Mouse (Mus musculus) megakaryocyte, adult 5-6 weeks (primary cell): ENCODE measurements around the gene Gm13287. TPM values are rescaled to one million over a fixed set of nuclear protein-coding genes. Genes with fewer than 3 reads are reported as not detected.
"Not testable (repeated sequence)": the region's sequence is repeated elsewhere in the genome, so short reads cannot be mapped to it uniquely, and the experiment has no call there.

ENCODE experiments used
- ATAC-seq: 2 replicates; pipeline ENCODE4 v1.8.0; 2016; ENCODE audit warnings: mild to moderate bottlenecking, inconsistent platforms; ENCODE audit not compliant: poor library complexity, severe bottlenecking
- total RNA-seq, 2 experiments: library from RNA; stranded (forward) in 1 of 2; stranded (reverse) in 1 of 2; fragments of 153-499, 151-499 nt in 1 of 2; fragments of 221-1000, 200-1000 nt in 1 of 2; gene quantifications; 2 replicates each; pipeline versions ENCODE4 v1.2.3 to v1.2.4; 2015 to 2017

The Gm13287 gene
- total RNA-seq (2015) (not detected in 2 replicates), total RNA-seq (2017) (not detected in 2 replicates)

GRCm38 (mm10) chr4:88802954-88803353 lies at the start of gene Gm13287:
Gene Gm13287, plus strand, starts transcription at chr4:88803254.
- not testable (repeated sequence) for ATAC-seq

DNA sequence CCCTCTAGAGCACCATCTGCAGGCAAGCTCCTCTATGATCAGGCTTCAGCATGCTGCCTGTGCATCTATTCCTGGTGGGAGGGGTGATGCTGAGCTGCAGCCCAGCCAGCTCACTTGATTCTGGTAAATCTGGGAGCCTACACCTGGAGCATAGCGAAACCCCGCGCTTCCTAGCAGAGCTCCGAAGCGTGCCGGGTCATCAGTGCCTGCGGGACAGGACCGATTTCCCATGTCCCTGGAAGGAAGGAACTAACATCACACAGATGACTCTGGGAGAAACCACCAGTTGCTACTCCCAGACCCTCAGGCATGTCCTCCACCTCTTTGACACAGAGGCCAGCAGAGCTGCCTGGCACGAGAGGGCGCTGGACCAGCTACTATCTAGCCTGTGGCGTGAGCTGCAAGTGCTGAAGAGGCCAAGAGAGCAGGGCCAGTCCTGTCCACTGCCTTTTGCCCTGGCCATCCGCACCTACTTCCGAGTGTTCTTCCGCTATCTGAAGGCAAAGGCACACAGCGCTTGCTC lies 48.2 kb upstream of the Gm13287 start, which contains the start of gene Gm13271:
Gm13271 (plus strand) TSS at position 51 of the 523 bp plus-strand sequence.
- not testable (repeated sequence) for ATAC-seq

GRCm38 (mm10) chr4:88756581-88757513 lies 46.2 kb upstream of the Gm13287 start:
- not testable (repeated sequence) for ATAC-seq

GRCm38 (mm10) chr4:88757628-88758031 lies 45.4 kb upstream of the Gm13287 start:
- ATAC-seq: peak; percentile 100

DNA sequence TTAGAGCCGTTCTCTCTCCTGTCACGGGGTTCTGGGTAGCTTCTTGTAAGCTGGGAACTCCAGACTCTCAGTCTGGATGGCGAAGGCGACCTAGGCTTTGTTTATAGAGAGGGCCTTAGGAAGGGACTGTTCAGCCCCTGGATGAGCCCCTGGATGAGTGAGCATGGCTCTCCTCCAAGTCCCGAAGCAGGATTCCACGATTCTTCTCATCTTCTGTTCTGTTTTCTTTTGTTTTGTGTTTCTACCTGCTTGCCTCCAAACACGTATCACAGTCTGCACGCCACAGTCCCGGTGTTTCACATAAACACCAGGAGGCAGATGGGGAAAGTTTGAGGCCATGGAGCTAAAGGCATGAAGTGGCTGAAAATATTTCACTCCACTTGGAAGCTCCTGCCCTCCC lies 44.3 kb upstream of the Gm13287 start:
- ATAC-seq: not testable (repeated sequence)

GRCm38 (mm10) chr4:88759610-88760268 lies 43.3 kb upstream of the Gm13287 start, which contains the start of gene Gm13283:
Gene Gm13283, plus strand, starts transcription at chr4:88760119.
- ATAC-seq: not testable (repeated sequence)

DNA sequence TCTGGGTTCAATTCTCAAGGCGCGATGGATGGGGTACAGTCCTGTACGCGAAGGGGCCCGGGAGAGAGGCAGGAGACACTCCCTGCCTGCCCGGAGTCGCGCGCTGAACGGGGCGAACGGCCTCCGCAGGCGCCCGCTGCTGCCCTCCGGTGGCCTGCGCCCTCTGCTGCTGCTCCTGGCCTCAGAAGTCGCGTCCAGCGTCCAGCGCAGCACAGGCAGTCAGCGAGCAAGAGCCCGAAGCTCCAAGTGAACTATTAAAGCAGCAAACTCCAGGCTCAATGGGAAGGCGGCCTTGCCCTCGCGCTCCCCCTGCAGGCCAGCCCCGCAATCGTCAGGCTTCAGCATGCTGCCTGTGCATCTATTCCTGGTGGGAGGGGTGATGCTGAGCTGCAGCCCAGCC lies 42.6 kb upstream of the Gm13287 start:
- ATAC-seq: not testable (repeated sequence)

- ATAC-seq: not testable (repeated sequence)
These were observed 41.3 kb upstream of the Gm13287 start for GRCm38 (mm10) chr4:88761776-88762175.

GRCm38 (mm10) chr4:88762341-88762740 lies 40.7 kb upstream of the Gm13287 start:
- ATAC-seq: not testable (repeated sequence)

- ATAC-seq: peak; percentile 94
These were observed 39.6 kb upstream of the Gm13287 start for GRCm38 (mm10) chr4:88763384-88764018.

DNA sequence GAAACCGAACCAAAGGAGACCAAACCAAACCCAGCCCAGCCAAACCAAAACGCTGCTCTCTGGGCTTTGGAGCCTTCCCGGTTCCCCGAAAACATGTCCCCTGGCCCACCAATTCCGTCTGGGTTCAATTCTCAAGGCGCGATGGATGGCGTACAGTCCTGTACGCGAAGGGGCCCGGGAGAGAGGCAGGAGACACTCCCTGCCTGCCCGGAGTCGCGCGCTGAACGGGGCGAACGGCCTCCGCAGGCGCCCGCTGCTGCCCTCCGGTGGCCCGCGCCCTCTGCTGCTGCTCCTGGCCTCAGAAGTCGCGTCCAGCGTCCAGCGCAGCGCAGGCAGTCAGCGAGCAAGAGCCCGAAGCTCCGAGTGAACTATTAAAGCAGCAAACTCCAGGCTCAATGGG lies 29.5 kb upstream of the Gm13287 start, which contains the start of gene Gm13290:
Gm13290 (plus strand) TSS at position 301 of the 400 bp plus-strand sequence.
- ATAC-seq: not testable (repeated sequence)

DNA sequence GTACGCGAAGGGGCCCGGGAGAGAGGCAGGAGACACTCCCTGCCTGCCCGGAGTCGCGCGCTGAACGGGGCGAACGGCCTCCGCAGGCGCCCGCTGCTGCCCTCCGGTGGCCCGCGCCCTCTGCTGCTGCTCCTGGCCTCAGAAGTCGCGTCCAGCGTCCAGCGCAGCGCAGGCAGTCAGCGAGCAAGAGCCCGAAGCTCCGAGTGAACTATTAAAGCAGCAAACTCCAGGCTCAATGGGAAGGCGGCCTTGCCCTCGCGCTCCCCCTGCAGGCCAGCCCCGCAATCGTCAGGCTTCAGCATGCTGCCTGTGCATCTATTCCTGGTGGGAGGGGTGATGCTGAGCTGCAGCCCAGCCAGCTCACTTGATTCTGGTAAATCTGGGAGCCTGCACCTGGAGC lies 26.4 kb upstream of the Gm13287 start, which contains the start of gene Gm13289:
Gm13289 (plus strand) TSS at position 301 of the 400 bp plus-strand sequence.
- not testable (repeated sequence) for ATAC-seq

- ATAC-seq: not testable (repeated sequence)
These were observed 23.5 kb upstream of the Gm13287 start, which contains the start of gene Gm13272 for GRCm38 (mm10) chr4:88779550-88779949. Gene Gm13272, plus strand, starts transcription at chr4:88779850.

DNA sequence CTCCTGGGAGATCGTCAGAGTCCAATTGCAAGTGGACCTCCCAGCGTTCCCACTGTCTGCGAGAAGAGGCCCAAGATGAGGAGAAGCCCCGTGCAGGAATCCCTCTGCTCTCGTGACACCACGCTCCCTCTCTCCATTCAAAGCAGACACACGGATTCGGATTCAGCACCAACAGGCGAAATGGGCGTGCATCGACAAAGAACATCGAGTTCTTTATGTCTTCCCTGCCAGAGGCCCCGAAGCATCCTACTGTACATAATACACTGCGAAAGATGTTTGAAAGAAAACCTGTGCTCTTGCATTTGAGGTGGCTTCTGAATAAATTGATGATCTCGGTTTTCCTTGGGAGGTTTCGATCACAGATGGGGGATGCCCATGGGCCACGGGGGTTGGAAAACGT lies 22.7 kb upstream of the Gm13287 start:
- not testable (repeated sequence) for ATAC-seq

- not testable (repeated sequence) for ATAC-seq
These were observed 21.2 kb upstream of the Gm13287 start, which contains the start of gene Ifnz for GRCm38 (mm10) chr4:88781831-88782230. Gene Ifnz, plus strand, starts transcription at chr4:88782131.

DNA sequence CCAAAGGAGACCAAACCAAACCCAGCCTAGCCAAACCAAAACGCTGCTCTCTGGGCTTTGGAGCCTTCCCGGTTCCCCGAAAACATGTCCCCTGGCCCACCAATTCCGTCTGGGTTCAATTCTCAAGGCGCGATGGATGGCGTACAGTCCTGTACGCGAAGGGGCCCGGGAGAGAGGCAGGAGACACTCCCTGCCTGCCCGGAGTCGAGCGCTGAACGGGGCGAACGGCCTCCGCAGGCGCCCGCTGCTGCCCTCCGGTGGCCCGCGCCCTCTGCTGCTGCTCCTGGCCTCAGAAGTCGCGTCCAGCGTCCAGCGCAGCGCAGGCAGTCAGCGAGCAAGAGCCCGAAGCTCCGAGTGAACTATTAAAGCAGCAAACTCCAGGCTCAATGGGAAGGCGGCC lies 20.7 kb upstream of the Gm13287 start:
- ATAC-seq: not testable (repeated sequence)

DNA sequence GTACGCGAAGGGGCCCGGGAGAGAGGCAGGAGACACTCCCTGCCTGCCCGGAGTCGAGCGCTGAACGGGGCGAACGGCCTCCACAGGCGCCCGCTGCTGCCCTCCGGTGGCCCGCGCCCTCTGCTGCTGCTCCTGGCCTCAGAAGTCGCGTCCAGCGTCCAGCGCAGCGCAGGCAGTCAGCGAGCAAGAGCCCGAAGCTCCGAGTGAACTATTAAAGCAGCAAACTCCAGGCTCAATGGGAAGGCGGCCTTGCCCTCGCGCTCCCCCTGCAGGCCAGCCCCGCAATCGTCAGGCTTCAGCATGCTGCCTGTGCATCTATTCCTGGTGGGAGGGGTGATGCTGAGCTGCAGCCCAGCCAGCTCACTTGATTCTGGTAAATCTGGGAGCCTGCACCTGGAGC lies 17.6 kb upstream of the Gm13287 start, which contains the start of gene Gm13276:
Gm13276 (plus strand) TSS at position 301 of the 400 bp plus-strand sequence.
- not testable (repeated sequence) for ATAC-seq

- not testable (repeated sequence) for ATAC-seq
These were observed 14.7 kb upstream of the Gm13287 start, which contains the start of gene Gm13277 for GRCm38 (mm10) chr4:88788402-88788801. Gene Gm13277, plus strand, starts transcription at chr4:88788632.

GRCm38 (mm10) chr4:88791250-88791649 lies 11.8 kb upstream of the Gm13287 start, which contains the start of gene Gm13278:
Gene Gm13278, plus strand, starts transcription at chr4:88791550.
- not testable (repeated sequence) for ATAC-seq
